Mouse (Mus musculus): ENCODE results near the gene Nedd9.
"Not testable (repeated sequence)": the region's sequence is repeated elsewhere in the genome, so short reads cannot be mapped to it uniquely, and the experiment has no call there.

Nedd9 gene

GRCm38 (mm10) chr13:41285448-41285847 is 201.7 kb downstream of the Nedd9 start:
- no peak for DNase-seq

- peak; percentile 79 for DNase-seq
These were observed 203.9 kb downstream of the Nedd9 start for GRCm38 (mm10) chr13:41283256-41283655.

GRCm38 (mm10) chr13:41280696-41281095 is 206.5 kb downstream of the Nedd9 start:
- no peak for DNase-seq

GRCm38 (mm10) chr13:41273927-41274650 is 213.1 kb downstream of the Nedd9 start, which contains the start of gene Gm17364:
Gene Gm17364, minus strand, starts transcription at chr13:41273977.
- DNase-seq: no peak

GRCm38 (mm10) chr13:41267827-41268408 is 219.2 kb downstream of the Nedd9 start:
- DNase-seq: no peak

- no peak for DNase-seq
These were observed 223.7 kb downstream of the Nedd9 start for GRCm38 (mm10) chr13:41263304-41264006.

GRCm38 (mm10) chr13:41261617-41262016 is 225.5 kb downstream of the Nedd9 start:
- DNase-seq: not testable (repeated sequence)

Measured in thymus, postnatal 4 days (tissue).